Mouse (Mus musculus) cerebellum, adult 2 months (tissue): ENCODE data around the gene Timp1. TPM values are rescaled to one million over a fixed set of nuclear protein-coding genes. Genes with fewer than 3 reads are reported as not detected.

Experiments
- DNase-seq, 2 experiments: peaks; one replicate each; pipeline ENCODE4 v3.0.0; 2021
- H3K27ac ChIP-seq: fragments of 200-500 bp; 2 replicates; pipeline ENCODE4 v1.5.1; 2012; ENCODE audit warnings: low read length, control low read depth, inconsistent platforms; ENCODE audit not compliant: insufficient read depth
- H3K27me3 ChIP-seq: fragments of 200-500 bp; 2 replicates; pipeline ENCODE4 v1.6.1; 2012; ENCODE audit warnings: inconsistent platforms, mild to moderate bottlenecking, low read length, moderate library complexity; ENCODE audit not compliant: control insufficient read depth, insufficient read depth
- H3K4me1 ChIP-seq: fragments of 200-500 bp; 2 replicates; pipeline ENCODE4 v1.6.1; 2011; ENCODE audit warnings: low read length; ENCODE audit not compliant: control insufficient read depth, insufficient read depth
- H3K4me3 ChIP-seq: fragments of 200-500 bp; replicated peaks from 2 replicates; pipeline ENCODE3; 2011; ENCODE audit warnings: mild to moderate bottlenecking, low read depth, low read length, control low read depth; ENCODE audit not compliant: insufficient read depth
- CTCF ChIP-seq: fragments of 200-500 bp; IDR thresholded peaks from 2 replicates; pipeline ENCODE4 v1.5.1; 2011; ENCODE audit warnings: low read depth, mild to moderate bottlenecking, control low read depth, low read length, moderate library complexity, borderline replicate concordance; ENCODE audit not compliant: insufficient read depth
- POLR2A ChIP-seq: fragments of 200-500 bp; IDR thresholded peaks from 2 replicates; pipeline ENCODE4 v1.6.1; 2011; ENCODE audit warnings: low read length, control low read depth, borderline replicate concordance; ENCODE audit not compliant: insufficient read depth
- WGBS: fragments of 180-500 bp; shearing (Covaris S2); methylation state at CpG from one replicate; pipeline ENCODE4 v1.1.7; 2018; 5-methylcytosine and 5-hydroxymethylcytosine counted together
- polyA plus RNA-seq: library from polyadenylated mRNA; depleted of rRNA; stranded (reverse); fragments of >200 nt; gene quantifications from 2 replicates; pipeline ENCODE4 v1.2.3, GENCODE M21; 2012

Timp1 gene
- polyA plus RNA-seq, 1 experiment, result 1.1 TPM

DNA sequence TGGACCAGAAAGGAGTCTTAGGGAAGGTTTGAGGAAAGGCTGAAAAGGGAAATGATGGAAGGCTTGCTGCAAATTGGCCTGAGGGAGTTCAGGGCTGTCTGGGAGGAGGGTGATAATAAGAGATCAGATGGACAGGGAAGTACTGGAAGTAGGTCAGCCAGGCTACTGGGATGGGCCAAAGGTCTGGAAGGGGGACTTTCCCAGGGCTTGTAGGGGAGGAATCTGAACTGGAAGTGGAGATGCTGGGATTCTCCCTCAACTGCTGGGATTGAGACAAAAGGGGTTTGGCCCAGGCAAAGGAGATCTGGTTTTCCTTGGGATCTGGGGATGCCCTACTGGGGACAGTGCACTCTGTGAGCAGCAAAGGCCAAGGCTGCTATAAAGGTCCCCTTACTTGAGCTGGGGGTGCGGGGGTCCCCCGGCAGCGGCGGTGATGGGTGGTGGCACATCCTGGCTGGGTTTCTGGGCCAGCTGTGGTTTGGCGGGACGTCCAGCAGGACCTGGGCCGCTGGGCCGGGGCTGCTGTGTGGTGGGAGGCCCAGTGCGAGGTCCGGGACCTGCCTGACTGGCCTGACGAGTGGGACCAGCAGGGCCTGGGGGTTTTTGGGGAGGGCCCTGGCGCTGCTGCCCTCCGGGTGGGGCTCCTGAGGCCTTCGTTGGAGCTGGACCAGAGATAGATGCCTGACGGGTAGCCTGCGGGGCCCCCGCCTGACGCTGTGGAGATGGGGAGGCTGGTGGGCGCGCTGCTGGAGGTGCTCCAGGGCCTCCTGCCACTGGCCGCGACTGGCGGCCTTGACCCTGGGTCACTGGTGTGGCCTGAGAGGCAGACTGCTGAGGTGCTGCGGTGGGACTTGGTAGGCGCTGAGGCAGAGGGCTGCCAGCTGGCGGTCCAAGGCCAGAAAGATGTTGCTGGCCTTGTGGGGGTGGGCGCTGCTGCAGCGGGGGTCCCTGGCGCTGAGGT lies 7.6 kb upstream of the Timp1 start:
- no peak overlapping the region for H3K4me3 ChIP-seq
- DNase-seq, result no peak
- H3K27ac ChIP-seq, result peak overlapping the region; percentile 28
- TF ChIP-seq POLR2A, result no peak
- TF ChIP-seq CTCF, result no peak
- no peaks in the 10 kb centered on the region for H3K27me3 ChIP-seq
- peaks cover 6% of the 10 kb centered on the region; the same call in 1 of the 2 replicates for H3K4me1 ChIP-seq
- WGBS, result 47% methylated on average over 26 of the region's 29 CpGs

- H3K27me3 ChIP-seq, result no peaks in the 10 kb centered on the region
- H3K4me3 ChIP-seq, result no peak overlapping the region
- no peak for TF ChIP-seq POLR2A
- no peak for TF ChIP-seq CTCF
- peaks cover 8% of the 10 kb centered on the region; the same call in 1 of the 2 replicates for H3K4me1 ChIP-seq
- peak overlapping the region; percentile 28; the same call in 1 of the 2 replicates for H3K27ac ChIP-seq
- DNase-seq, result peak; percentile 36 to 44
- WGBS, result 43% methylated on average over 9 of the region's 9 CpGs
These were observed 6.5 kb upstream of the Timp1 start for GRCm38 (mm10) chrX:20863161-20864101.

- 62% methylated on average over 4 of the region's 4 CpGs for WGBS
- TF ChIP-seq POLR2A (no peak), CTCF (no peak)
- Histone ChIP-seq H3K27ac (no peak overlapping the region), H3K4me1 (peaks cover 3% of the 10 kb centered on the region; the same call in 1 of the 2 replicates), H3K4me3 (no peak overlapping the region), H3K27me3 (no peaks in the 10 kb centered on the region)
- DNase-seq, result no peak
These were observed 1.9 kb upstream of the Timp1 start for GRCm38 (mm10) chrX:20868091-20868490.

GRCm38 (mm10) chrX:20869203-20869602 lies 763 bp upstream of the Timp1 start:
- no peak overlapping the region for H3K4me3 ChIP-seq
- H3K27me3 ChIP-seq, result no peaks in the 10 kb centered on the region
- no peak for DNase-seq
- no peak overlapping the region for H3K27ac ChIP-seq
- WGBS, result 76% methylated on average over 1 of the region's 1 CpGs
- TF ChIP-seq POLR2A (no peak), CTCF (no peak)
- peaks cover 3% of the 10 kb centered on the region; the same call in 1 of the 2 replicates for H3K4me1 ChIP-seq

GRCm38 (mm10) chrX:20872928-20873500 lies 3.0 kb downstream of the Timp1 start:
- TF ChIP-seq POLR2A (no peak), CTCF (no peak)

GRCm38 (mm10) chrX:20875241-20875640 lies 5.3 kb downstream of the Timp1 start:
- DNase-seq, result no peak
- Histone ChIP-seq H3K4me3 (no peak overlapping the region), H3K27ac (no peak overlapping the region), H3K4me1 (no peaks in the 10 kb centered on the region; the same call in 1 of the 2 replicates), H3K27me3 (no peaks in the 10 kb centered on the region)
- 17% methylated on average over 3 of the region's 3 CpGs for WGBS
- TF ChIP-seq POLR2A (no peak), CTCF (no peak)

More at GRCm38 (mm10) chrX:20872928-20873500, 3.0 kb downstream of the Timp1 start:
- no peak for DNase-seq
- Histone ChIP-seq H3K27ac (no peak overlapping the region), H3K27me3 (no peaks in the 10 kb centered on the region), H3K4me3 (no peak overlapping the region), H3K4me1 (no peaks in the 10 kb centered on the region; the same call in 1 of the 2 replicates)
- 56% methylated on average over 11 of the region's 11 CpGs for WGBS

- Histone ChIP-seq H3K4me3 (no peak overlapping the region), H3K4me1 (peaks cover 2% of the 10 kb centered on the region; the same call in 1 of the 2 replicates), H3K27me3 (no peaks in the 10 kb centered on the region), H3K27ac (no peak overlapping the region)
- WGBS, result 41% methylated on average over 3 of the region's 3 CpGs
- no peak for TF ChIP-seq CTCF
- TF ChIP-seq POLR2A, result no peak
- DNase-seq, result no peak
These were observed 40.1 kb downstream of the Timp1 start for GRCm38 (mm10) chrX:20910074-20910473.
